Comparison of ENCODE assay signal across 9 mouse cellular contexts in genomic region chr2:151631406-151632158, GRCm38 (mm10). TPM values are rescaled to one million over a fixed set of nuclear protein-coding genes. Genes with fewer than 3 reads are reported as not detected.
A peak's percentile ranks its signal among the peaks of the same experiment; 100 is the strongest.
DNase-seq lines count a peak whose midpoint lies in the region; ATAC-seq and TF ChIP-seq lines count a peak whose summit lies in the region.
"Had no signal": no experiment of that assay in that cellular context is flagged by ENCODE, and none has a peak within 500 bp of the region (broad histone marks: within the 10 kb centered on the region; RNA-seq: fewer than 3 reads in every experiment).

No protein-coding gene starts in this region.

- H3K4me2 ChIP-seq in heart, embryonic 13.5 days = peak overlapping the region; percentile 99
- peak overlapping the region; percentile 100 for H3K4me2 ChIP-seq in heart, embryonic 15.5 days
- peak overlapping the region; percentile 67 for H3K4me2 ChIP-seq in liver, embryonic 15.5 days

- H3K27me3 ChIP-seq in heart, embryonic 13.5 days (replicated peaks) = peaks cover 52% of the 10 kb centered on the region
- H3K27me3 ChIP-seq in heart, embryonic 15.5 days = peaks cover 41% of the 10 kb centered on the region
- peaks cover 55% of the 10 kb centered on the region for H3K27me3 ChIP-seq in liver, embryonic 15.5 days

- DNase-seq in heart, postnatal 36 days = no peak
- DNase-seq in natural killer cell, adult 2 months (ENCODE audit: low spot score in 2 of 2) = no peak
- DNase-seq in right cerebral cortex, postnatal 36 days (ENCODE audit: low spot score in 2 of 2) = no peak
- no peak for DNase-seq in urinary bladder, postnatal 4 days (ENCODE audit: low spot score in 2 of 2)

- intact Hi-C loops in heart, postnatal 36 days (cut with DNase I) = no loop called here

- TF ChIP-seq CTCF in bone marrow macrophage, adult 2 months (IDR thresholded peaks at IDR 0.05; ENCODE audit: low read depth, low read length) = no peak

- no peak for ATAC-seq in heart, embryonic 13.5 days (ENCODE audit: extremely low read depth, insufficient number of reproducible peaks, low FRiP score, low TSS enrichment)
- ATAC-seq in heart, embryonic 15.5 days (replicated peaks; ENCODE audit: insufficient number of reproducible peaks, insufficient read depth, low FRiP score, low read depth) = no peak
- ATAC-seq in liver, embryonic 15.5 days (ENCODE audit: insufficient read depth) = no peak

- WGBS in heart, embryonic 13.5 days = 4% methylated on average over 22 of the region's 22 CpGs
- 7% methylated on average over 22 of the region's 22 CpGs for WGBS in heart, embryonic 15.5 days
- 3% methylated on average over 22 of the region's 22 CpGs for WGBS in liver, embryonic 15.5 days (ENCODE audit: insufficient replicate concordance)

- no peak overlapping the region for H3K27ac ChIP-seq in heart, embryonic 13.5 days (replicated peaks)
- no peak overlapping the region for H3K27ac ChIP-seq in bone marrow macrophage, adult 2 months (ENCODE audit: insufficient read depth, low read depth, low read length)
- H3K27ac ChIP-seq in heart, embryonic 15.5 days = no peak overlapping the region
- H3K27ac ChIP-seq in liver, embryonic 15.5 days (replicated peaks) = no peak overlapping the region

- peaks cover 6% of the 10 kb centered on the region; the same call in 1 of the 2 replicates for H3K4me1 ChIP-seq in heart, embryonic 13.5 days
- no peaks in the 10 kb centered on the region for H3K4me1 ChIP-seq in bone marrow macrophage, adult 2 months (ENCODE audit: control insufficient read depth, insufficient read depth, low read length)
- H3K4me1 ChIP-seq in heart, embryonic 15.5 days (replicated peaks) = peaks cover 10% of the 10 kb centered on the region
- no peaks in the 10 kb centered on the region for H3K4me1 ChIP-seq in liver, embryonic 15.5 days (replicated peaks)

- no peaks in the 10 kb centered on the region for H3K36me3 ChIP-seq in heart, embryonic 13.5 days
- no peaks in the 10 kb centered on the region for H3K36me3 ChIP-seq in heart, embryonic 15.5 days
- no peaks in the 10 kb centered on the region for H3K36me3 ChIP-seq in liver, embryonic 15.5 days (replicated peaks)

- no peaks in the 10 kb centered on the region for H3K9me3 ChIP-seq in heart, embryonic 13.5 days
- H3K9me3 ChIP-seq in heart, embryonic 15.5 days (replicated peaks) = no peaks in the 10 kb centered on the region
- no peaks in the 10 kb centered on the region for H3K9me3 ChIP-seq in liver, embryonic 15.5 days (replicated peaks)

- peak overlapping the region; percentile 70 for H3K4me3 ChIP-seq in heart, embryonic 13.5 days
- peak overlapping the region; percentile 46 for H3K4me3 ChIP-seq in bone marrow macrophage, adult 2 months (ENCODE audit: insufficient read depth, low read length)
- peak overlapping the region; percentile 63 for H3K4me3 ChIP-seq in heart, embryonic 15.5 days
- peak overlapping the region; percentile 45 for H3K4me3 ChIP-seq in liver, embryonic 15.5 days (replicated peaks)

- TF ChIP-seq POLR2A in bone marrow macrophage, adult 2 months (IDR thresholded peaks at IDR 0.05; ENCODE audit: borderline replicate concordance, low read depth, low read length) = no peak

- peak overlapping the region; percentile 79 for H3K9ac ChIP-seq in heart, embryonic 13.5 days
- peak overlapping the region; percentile 57 for H3K9ac ChIP-seq in heart, embryonic 15.5 days
- H3K9ac ChIP-seq in liver, embryonic 15.5 days = no peak overlapping the region

RNA-seq across cellular contexts. Expression of gene Snph, which starts 0.8 kb away (rescaled TPM):
- polyA plus RNA-seq in heart, embryonic 13.5 days (2015; fragmentation: Nextera tagmentation; extraction: Ambion mirVana) = 0.31 and 0.37 TPM in 2 replicates
- 1 to 10 TPM; 4.0 to 4.8 TPM for total RNA-seq in heart, postnatal 36 days (2021)
- polyA plus RNA-seq in bone marrow macrophage, adult 2 months (2012; ENCODE audit: insufficient read depth, insufficient read length, missing spikeins) = not detected in 2 replicates
- polyA plus RNA-seq in heart, embryonic 15.5 days (2015; fragmentation: Nextera tagmentation; extraction: Ambion mirVana) = 0.18 and 0.25 TPM in 2 replicates
- 0.03 TPM in 1 of 2 replicates, not detected in the other for polyA plus RNA-seq in liver, embryonic 15.5 days (2015; fragmentation: Nextera tagmentation; extraction: Ambion mirVana)
- total RNA-seq: MEL had no signal

RNA-seq across cellular contexts. Expression of gene Rad21l, which starts 36.8 kb away (rescaled TPM):
- not detected in 2 replicates for polyA plus RNA-seq in heart, embryonic 13.5 days (2015; fragmentation: Nextera tagmentation; extraction: Ambion mirVana)
- total RNA-seq in heart, postnatal 36 days (2021) = not detected
- polyA plus RNA-seq in bone marrow macrophage, adult 2 months (2012; ENCODE audit: insufficient read depth, insufficient read length, missing spikeins) = not detected in 2 replicates
- not detected in 2 replicates for polyA plus RNA-seq in heart, embryonic 15.5 days (2015; fragmentation: Nextera tagmentation; extraction: Ambion mirVana)
- polyA plus RNA-seq in liver, embryonic 15.5 days (2015; fragmentation: Nextera tagmentation; extraction: Ambion mirVana) = not detected in 2 replicates
- total RNA-seq: MEL had no signal

RNA-seq across cellular contexts. Expression of gene Sdcbp2, which starts 59.2 kb away (rescaled TPM):
- polyA plus RNA-seq in heart, embryonic 13.5 days (2015; fragmentation: Nextera tagmentation; extraction: Ambion mirVana) = 1.6 and 2.0 TPM in 2 replicates
- total RNA-seq in heart, postnatal 36 days (2021) = 1 to 10 TPM; 2.0 TPM
- polyA plus RNA-seq in bone marrow macrophage, adult 2 months (2012; ENCODE audit: insufficient read depth, insufficient read length, missing spikeins) = not detected in 2 replicates
- 1.9 and 2.0 TPM in 2 replicates for polyA plus RNA-seq in heart, embryonic 15.5 days (2015; fragmentation: Nextera tagmentation; extraction: Ambion mirVana)
- 0.24 and 0.26 TPM in 2 replicates for polyA plus RNA-seq in liver, embryonic 15.5 days (2015; fragmentation: Nextera tagmentation; extraction: Ambion mirVana)
- total RNA-seq: MEL had no signal
